Mouse (Mus musculus) hematopoietic stem cell, adult 5-6 weeks (primary cell): ENCODE measurements at regions not wholly inside any gene's neighbourhood (a gene's known extent, or its start where the extent isn't known, plus 50 kb on each side); places are given as distances from the start of the nearest gene placed in this dataset.

Experiments
- ATAC-seq, 2 experiments: fragments of 125-278 bp in 1 of 2; replicated peaks in 1 of 2; 2 replicates each; pipeline ENCODE4 v1.8.0; 2016 to 2017; ENCODE audit warnings: inconsistent platforms in 2 of 2, mild to moderate bottlenecking in 2 of 2, moderate number of reproducible peaks in 2 of 2, low read depth in 1 of 2, moderate TSS enrichment in 1 of 2; ENCODE audit not compliant: low FRiP score in 2 of 2, poor library complexity in 2 of 2, severe bottlenecking in 2 of 2, insufficient read depth in 1 of 2, low TSS enrichment in 1 of 2

DNA sequence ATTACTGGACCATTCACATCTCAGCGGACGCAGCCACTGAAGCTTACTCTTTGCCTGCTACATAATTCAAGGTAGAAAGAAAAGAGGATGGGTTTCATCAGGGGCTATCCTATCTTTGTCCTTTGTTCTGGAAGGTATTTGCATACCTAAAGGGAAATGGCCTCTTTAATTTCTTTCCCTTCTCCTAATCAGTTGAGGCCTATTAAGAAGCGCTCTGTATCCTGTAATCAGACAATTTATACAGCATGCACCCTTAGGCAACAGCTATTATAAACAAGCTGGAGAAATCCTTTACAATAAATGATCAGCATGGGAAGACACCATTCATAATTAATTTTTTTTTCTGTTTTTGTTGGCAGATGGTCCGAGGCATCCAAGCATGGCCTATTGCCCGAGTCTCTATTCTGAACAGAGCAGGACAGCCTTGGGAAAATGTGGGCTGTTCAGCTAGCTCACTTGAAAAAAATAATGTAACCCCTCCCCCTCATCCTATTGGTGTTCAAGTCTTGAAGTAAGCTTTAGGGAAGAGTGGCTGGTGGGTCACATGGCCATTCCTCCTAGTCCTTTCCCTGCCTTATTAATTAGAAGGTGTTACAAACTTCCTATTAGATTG, 158.6 kb upstream of the Sall1 start:
- no peak for ATAC-seq

GRCm38 (mm10) chr8:89200301-89200700, 156.3 kb upstream of the Sall1 start:
- ATAC-seq, result no peak

- no peak for ATAC-seq
Observed at GRCm38 (mm10) chr8:89185314-89185713, 141.4 kb upstream of the Sall1 start.

GRCm38 (mm10) chr8:89175631-89176030, 131.7 kb upstream of the Sall1 start:
- no peak for ATAC-seq

DNA sequence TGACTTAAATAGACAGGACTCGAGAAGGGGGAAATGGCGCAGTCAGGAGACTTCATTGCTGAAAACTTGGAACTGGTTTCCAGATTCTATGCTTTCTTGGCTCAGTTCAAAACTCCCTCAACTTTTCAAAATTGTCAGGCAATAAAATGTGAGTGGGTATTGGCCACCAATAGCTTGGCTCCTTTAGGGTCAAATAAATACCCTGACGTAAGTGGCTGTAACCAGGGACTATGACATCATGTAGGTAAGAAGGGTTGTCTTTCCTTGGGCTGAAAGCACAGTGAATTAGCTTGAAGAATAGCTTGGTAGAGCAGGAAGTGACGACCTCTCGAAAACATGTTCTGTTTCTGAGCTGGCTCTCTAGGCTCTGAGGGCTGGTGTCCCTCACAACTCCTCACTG, 127.6 kb upstream of the Sall1 start:
- no peak for ATAC-seq

GRCm38 (mm10) chr8:89169484-89169883, 125.5 kb upstream of the Sall1 start:
- ATAC-seq, result no peak

DNA sequence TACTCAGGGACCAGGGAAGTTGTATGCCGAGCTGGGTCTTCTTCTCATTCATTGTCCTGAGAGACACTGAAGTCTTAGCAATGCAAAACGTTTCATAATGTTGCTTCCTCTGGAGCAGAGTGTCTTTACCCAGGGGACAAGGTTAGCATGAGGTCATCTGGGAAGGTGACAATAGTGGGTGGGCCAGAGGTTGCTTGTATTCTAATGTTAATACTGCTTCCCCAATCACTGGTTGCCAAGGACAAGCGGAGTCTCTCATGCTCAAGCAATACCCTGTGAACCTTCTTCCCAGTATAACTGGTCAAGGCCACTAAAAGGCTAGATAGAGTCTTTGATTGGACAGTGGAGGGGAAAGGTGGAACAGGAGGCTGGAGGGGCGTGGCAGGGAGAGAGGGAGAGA, 123.1 kb upstream of the Sall1 start:
- no peak for ATAC-seq

DNA sequence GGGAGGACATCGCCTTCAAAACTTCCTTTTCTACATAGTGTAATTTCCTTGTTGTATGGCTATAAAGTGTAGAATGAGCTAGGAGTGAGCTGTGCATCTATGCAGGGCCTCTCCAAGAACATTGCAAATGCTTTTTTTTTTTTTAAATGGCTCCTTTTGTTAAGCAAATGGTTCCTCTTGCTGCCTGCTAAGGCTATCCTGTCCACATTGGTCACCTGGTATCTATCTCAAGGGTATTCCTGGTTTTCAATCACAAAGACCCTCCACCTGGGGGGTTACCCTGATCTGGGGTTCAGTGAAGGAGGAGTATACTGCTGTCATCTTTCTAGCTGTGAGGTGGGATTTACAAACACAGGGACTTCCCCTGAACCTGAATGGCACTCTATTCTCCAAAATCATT, 112.9 kb upstream of the Sall1 start:
- ATAC-seq, result no peak

- no peak for ATAC-seq
Observed at GRCm38 (mm10) chr8:89153605-89154004, 109.6 kb upstream of the Sall1 start.

DNA sequence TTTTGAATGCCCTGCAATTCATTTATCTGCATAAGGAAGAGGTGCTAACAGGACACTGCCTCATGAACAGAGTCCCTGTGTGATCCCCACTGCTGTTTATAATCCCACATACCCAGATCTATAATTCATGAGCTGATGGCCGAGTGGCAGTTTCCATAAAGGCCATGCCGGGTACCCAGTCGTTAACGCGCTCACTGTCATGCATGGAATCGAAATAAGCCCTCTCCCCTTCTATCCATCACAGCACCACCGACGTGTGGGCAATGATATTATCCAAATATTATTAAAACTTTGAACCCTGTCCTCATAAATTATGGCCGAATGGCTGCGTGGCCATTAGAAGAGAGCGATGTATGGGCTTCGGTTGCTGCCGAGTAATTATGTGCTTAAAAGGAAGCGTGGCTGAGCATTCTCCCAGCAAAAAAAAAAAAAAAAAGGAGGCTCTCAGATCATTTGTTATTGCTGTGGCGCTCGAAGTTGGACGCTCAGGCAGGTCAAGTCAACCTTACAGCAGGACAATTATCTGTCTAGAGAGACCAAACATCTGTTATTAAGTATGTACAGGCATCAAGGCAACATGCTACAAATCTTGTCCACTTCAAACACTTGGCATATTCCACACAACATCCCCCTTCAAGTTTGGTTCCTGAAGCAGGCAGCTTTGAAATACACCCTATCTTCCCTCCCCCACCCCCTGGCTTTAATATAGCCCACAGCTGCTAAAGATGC, 109.1 kb upstream of the Sall1 start:
- no peak for ATAC-seq

DNA sequence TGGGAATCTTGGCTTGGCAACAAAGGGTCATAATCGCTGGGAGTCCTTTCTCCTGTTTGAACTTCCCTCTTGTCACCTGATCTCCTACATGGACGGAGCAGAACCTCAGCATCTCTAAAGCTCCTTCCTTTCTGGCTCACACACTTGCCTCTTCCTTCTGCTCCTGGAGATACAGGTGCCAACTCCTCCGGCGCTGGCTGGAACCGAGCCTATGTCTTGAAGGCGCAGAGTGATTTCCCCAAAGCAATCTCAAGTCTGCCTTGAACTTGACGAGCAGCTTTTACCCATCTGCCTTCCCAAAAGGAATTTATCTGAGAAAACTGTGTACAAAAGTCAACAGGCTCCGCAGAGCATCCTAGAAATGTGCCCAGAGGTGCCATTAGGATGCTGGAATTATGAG, 108.4 kb upstream of the Sall1 start:
- ATAC-seq, result no peak

DNA sequence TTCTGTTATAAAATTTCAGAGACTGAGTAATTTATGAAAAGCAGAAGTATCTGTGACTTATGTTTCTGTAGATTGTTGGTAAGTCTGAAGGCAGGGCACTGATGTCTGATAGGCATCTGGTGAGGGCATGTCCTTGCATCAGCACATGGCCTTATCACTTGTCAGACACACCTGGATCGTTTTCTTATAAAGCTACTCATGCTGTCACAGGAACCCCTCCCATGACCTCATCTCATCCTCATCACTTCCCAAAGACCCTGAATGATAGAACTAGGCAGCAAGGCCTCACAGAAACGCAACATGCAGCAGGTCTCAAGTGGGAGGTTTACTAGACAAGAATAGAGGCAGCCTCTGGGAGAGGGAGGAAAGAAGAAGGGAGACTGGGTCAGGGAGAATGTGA, 107.0 kb upstream of the Sall1 start:
- ATAC-seq, result no peak

DNA sequence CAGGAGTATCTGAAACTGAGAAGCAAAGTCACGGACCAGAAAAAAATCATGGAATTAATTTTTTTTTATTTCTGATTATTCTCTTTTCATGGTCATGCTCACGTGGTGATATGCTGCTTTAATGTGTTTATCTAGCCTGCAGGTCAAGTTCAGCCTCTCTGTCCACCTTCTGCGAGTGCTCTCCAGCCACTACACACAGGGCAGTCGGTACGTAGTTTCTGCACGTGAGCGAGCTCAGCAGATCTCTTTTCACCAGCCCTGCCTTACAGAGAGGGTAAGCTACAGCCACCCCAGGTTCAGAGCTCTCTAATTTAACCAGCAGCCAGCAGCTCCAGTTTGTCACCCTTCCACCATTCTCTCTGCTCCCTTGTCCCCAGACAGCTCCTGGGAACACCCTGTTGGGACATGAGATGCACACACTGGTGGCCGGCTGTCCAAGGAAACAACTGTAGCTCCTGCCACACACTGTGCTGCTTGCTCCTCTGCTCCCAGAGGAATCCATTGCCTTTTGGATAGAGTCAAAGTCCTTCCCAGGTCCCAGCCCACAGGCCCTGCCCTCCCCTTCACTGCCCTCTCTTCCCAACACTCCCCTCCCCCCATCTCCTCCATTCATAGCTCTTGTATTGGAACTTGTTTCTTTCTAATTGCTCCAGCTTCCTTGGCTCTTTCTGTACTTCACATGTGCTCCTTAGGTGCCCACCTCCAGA, 97.7 kb upstream of the Sall1 start:
- ATAC-seq, result no peak

- no peak for ATAC-seq
Observed at GRCm38 (mm10) chr8:89139876-89140275, 95.9 kb upstream of the Sall1 start.

DNA sequence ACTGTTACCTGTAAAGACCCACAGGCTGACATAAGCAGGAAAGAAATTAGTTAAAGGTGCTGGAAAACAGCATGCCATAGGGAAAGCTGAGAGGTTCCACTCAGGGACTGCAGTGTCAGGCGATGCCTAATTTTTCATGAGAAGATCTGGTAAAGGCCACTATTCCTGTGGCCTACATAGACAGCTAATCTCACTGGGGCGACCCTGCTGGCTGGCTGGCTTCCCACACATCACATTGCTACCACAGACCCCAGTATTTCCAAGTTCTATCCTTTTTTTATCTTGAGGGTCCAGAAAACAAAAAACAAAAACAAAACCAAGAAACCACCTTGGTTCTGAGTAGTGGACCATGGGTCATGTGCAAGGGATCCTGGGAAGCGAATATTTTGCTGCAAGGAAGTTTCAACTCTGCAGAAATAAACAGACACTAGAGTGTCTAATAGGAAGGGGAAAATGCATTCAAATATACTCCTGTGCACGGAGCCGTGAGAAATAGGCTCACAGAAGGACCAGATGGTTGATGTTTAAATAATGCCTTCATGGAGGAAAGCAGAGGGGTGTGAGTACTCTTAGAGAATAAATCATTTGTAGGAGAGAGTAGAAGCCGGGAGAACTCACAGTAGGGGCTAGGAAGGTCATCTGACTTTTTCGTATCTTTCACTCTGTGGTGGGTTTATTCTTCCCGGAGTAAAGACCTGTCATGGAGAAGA, 94.6 kb upstream of the Sall1 start:
- no peak for ATAC-seq

GRCm38 (mm10) chr8:89134581-89135484, 90.9 kb upstream of the Sall1 start:
- ATAC-seq, result no peak

DNA sequence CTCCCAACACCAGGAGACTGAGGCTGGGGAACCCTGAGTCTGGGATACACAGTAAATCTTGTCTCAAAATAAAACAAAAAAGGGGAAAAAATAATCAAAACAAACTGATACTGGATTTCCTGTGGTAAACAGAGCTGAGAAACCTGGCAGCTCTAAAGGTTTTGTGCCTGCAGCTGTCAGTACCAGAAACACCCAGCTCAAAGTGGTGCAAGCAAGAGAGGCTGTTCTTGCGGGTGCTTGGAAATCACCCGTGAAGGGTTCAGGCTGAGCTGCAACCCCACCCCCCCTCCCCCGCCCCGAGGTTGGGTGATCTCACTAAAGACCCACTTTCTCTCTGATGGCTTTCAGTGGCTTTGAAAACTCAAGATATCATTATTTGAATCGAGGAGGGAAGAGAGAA, 90.1 kb upstream of the Sall1 start:
- ATAC-seq, result no peak
